ENCODE assay signal across 8 mouse cellular contexts in the genomic region with DNA sequence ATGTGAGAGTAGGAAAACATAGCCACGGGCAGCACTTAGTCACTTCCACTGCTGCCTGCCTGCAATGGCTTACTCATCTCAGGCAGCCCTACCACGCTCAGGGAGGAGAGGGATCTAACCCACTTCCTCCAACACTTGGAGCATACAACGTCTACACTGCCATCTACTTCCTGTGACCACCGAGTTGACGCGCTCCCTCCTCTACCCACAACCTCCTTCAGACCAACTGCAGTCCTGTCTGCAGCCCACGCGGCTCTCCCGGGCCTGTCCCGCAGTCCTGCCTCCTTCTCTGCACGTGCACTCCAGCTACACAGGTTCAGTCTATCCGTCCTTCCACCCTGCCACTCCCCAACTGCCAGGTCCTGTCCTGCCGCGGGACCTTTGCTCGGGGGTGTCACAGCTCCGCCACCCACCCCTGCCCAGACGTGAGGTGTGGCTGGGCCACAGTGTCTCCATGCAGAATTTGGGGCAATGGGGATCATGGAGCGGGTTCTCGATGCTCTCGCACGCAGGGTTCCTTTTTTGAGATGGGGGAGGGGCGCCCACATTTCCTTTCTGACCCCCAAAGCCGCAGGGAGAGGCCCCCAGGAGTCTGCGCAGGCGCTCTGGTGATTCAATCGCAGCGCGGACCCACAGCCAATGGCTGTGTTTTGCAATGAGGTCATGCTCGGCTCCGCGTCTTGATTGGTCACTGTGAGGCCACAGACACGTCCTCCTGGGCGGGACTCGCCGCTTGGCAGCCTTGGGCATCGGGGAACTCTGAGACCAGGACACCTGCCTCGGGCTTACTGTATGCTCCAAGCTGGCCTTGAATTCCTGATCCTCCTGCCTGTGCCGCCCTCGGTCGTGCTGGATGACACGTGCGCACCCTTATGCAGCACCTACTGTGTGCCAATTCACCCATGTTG. TPM values are rescaled to one million over a fixed set of nuclear protein-coding genes. Genes with fewer than 3 reads are reported as not detected.
DNase-seq lines count a peak whose midpoint lies in the region; ATAC-seq and TF ChIP-seq lines count a peak whose summit lies in the region.

No protein-coding gene starts in this region.

- peaks cover 40% of the 10 kb centered on the region for H3K27me3 ChIP-seq in embryonic facial prominence, embryonic 15.5 days
- peaks cover 36% of the 10 kb centered on the region for H3K27me3 ChIP-seq in limb, embryonic 14.5 days (ENCODE audit: control insufficient read depth, insufficient read depth, low read length)
- peaks cover 23% of the 10 kb centered on the region for H3K27me3 ChIP-seq in midbrain, postnatal 0 days (ENCODE audit: insufficient read depth, low read length)

- DNase-seq in 416B (ENCODE audit: low read depth), result peak; percentile 98
- peak; percentile 93 for DNase-seq in heart, adult 8-10 months (ENCODE audit: low spot score)
- peak; percentile 96 for DNase-seq in kidney, adult 9 months
- peak; percentile 99 for DNase-seq in limb, embryonic 14.5 days (ENCODE audit: low spot score)
- peak; percentile 99 for DNase-seq in midbrain, postnatal 0 days (ENCODE audit: low spot score)
- DNase-seq in spleen, postnatal 14 days (ENCODE audit: low spot score in 2 of 2), result peak; percentile 69 to 76

- whole genome bisulfite sequencing in bone marrow, adult 2 months, result 1% methylated on average over 42 of the region's 42 CpGs
- WGBS in embryonic facial prominence, embryonic 15.5 days, result under 1% methylated on average over 42 of the region's 42 CpGs
- under 1% methylated on average over 41 of the region's 42 CpGs for WGBS in limb, embryonic 14.5 days
- under 1% methylated on average over 42 of the region's 42 CpGs for WGBS in midbrain, postnatal 0 days

- no peaks in the 10 kb centered on the region for H3K36me3 ChIP-seq in embryonic facial prominence, embryonic 15.5 days
- no peaks in the 10 kb centered on the region for H3K36me3 ChIP-seq in limb, embryonic 14.5 days (ENCODE audit: control insufficient read depth, insufficient read depth, low read length)
- H3K36me3 ChIP-seq in midbrain, postnatal 0 days (ENCODE audit: insufficient read depth, low read length), result no peaks in the 10 kb centered on the region

- no peak for TF ChIP-seq CTCF in bone marrow, adult 2 months (IDR thresholded peaks at IDR 0.05; ENCODE audit: control insufficient read depth, insufficient read depth, low read length)
- TF ChIP-seq CTCF in midbrain, postnatal 0 days (IDR thresholded peaks at IDR 0.05), result no peak

- H3K4me3 ChIP-seq in bone marrow, adult 2 months (replicated peaks; ENCODE audit: control insufficient read depth, low read depth, low read length), result peak overlapping the region; percentile 62
- H3K4me3 ChIP-seq in embryonic facial prominence, embryonic 15.5 days (replicated peaks), result peak overlapping the region; percentile 59
- H3K4me3 ChIP-seq in limb, embryonic 14.5 days (replicated peaks; ENCODE audit: low read length), result peak overlapping the region; percentile 64
- H3K4me3 ChIP-seq in midbrain, postnatal 0 days (ENCODE audit: low read depth, low read length), result peak overlapping the region; percentile 51

- H3K9ac ChIP-seq in embryonic facial prominence, embryonic 15.5 days, result peak overlapping the region; percentile 56
- H3K9ac ChIP-seq in limb, embryonic 14.5 days (ENCODE audit: low read depth, low read length, severe bottlenecking), result peak overlapping the region; percentile 75
- H3K9ac ChIP-seq in midbrain, postnatal 0 days (replicated peaks; ENCODE audit: low read length, poor library complexity, severe bottlenecking), result peak overlapping the region; percentile 84

- H3K4me1 ChIP-seq in bone marrow, adult 2 months (ENCODE audit: control insufficient read depth, insufficient read depth, low read length), result no peaks in the 10 kb centered on the region; the same call in 1 of the 2 replicates
- peaks cover 42% of the 10 kb centered on the region for H3K4me1 ChIP-seq in embryonic facial prominence, embryonic 15.5 days
- H3K4me1 ChIP-seq in limb, embryonic 14.5 days (ENCODE audit: control insufficient read depth, insufficient read depth, low read length), result 0 out of 2 replicates have a peak, but pooled peaks cover 4% of the 10 kb centered on the region
- H3K4me1 ChIP-seq in midbrain, postnatal 0 days (ENCODE audit: insufficient read depth, low read length), result no peaks in the 10 kb centered on the region

- H3K27ac ChIP-seq in bone marrow, adult 2 months (ENCODE audit: control insufficient read depth, insufficient read depth, low read depth, low read length, poor library complexity), result peak overlapping the region; percentile 8
- peak overlapping the region; percentile 93 for H3K27ac ChIP-seq in embryonic facial prominence, embryonic 15.5 days (replicated peaks)
- H3K27ac ChIP-seq in limb, embryonic 14.5 days (replicated peaks; ENCODE audit: low read depth, low read length), result peak overlapping the region; percentile 92
- peak overlapping the region; percentile 99 for H3K27ac ChIP-seq in midbrain, postnatal 0 days (ENCODE audit: low read depth, low read length)

- peak overlapping the region; percentile 97 for H3K4me2 ChIP-seq in embryonic facial prominence, embryonic 15.5 days (replicated peaks)
- peak overlapping the region; percentile 100 for H3K4me2 ChIP-seq in limb, embryonic 14.5 days (replicated peaks; ENCODE audit: low read depth, low read length, severe bottlenecking)
- peak overlapping the region; percentile 98 for H3K4me2 ChIP-seq in midbrain, postnatal 0 days (ENCODE audit: low read depth, low read length, poor library complexity, severe bottlenecking)

- H3K9me3 ChIP-seq in embryonic facial prominence, embryonic 15.5 days (replicated peaks), result no peaks in the 10 kb centered on the region
- peaks cover 4% of the 10 kb centered on the region; the same call in 1 of the 2 replicates for H3K9me3 ChIP-seq in limb, embryonic 14.5 days (ENCODE audit: control insufficient read depth, low read length)
- no peaks in the 10 kb centered on the region for H3K9me3 ChIP-seq in midbrain, postnatal 0 days (ENCODE audit: low read length)

- TF ChIP-seq POLR2A in bone marrow, adult 2 months (IDR thresholded peaks at IDR 0.05; ENCODE audit: borderline replicate concordance, control insufficient read depth, low read depth, low read length), result 0 out of 2 replicates have a peak, but pooled peaks have one; percentile 26
- TF ChIP-seq POLR2A in limb, embryonic 14.5 days (IDR thresholded peaks at IDR 0.05; ENCODE audit: borderline replicate concordance, extremely low read depth, insufficient read depth, insufficient read length), result peak; percentile 57; the same call in 1 of the 2 replicates

- ATAC-seq in embryonic facial prominence, embryonic 15.5 days (ENCODE audit: insufficient number of reproducible peaks, low FRiP score, low TSS enrichment, low read depth), result peak; percentile 95
- ATAC-seq in limb, embryonic 14.5 days (ENCODE audit: low FRiP score, low read depth), result peak; percentile 98
- ATAC-seq in midbrain, postnatal 0 days (ENCODE audit: low FRiP score), result peak; percentile 95

RNA-seq across cellular contexts. Expression of a gene that starts 4.8 kb away (rescaled TPM):
- not detected in 2 replicates for polyA plus RNA-seq in bone marrow, adult 2 months (2011; ENCODE audit: insufficient read depth, insufficient read length, low replicate concordance, missing spikeins)
- not detected in 2 replicates for polyA plus RNA-seq in embryonic facial prominence, embryonic 15.5 days (2015; fragmentation: Nextera tagmentation; extraction: Ambion mirVana)
- total RNA-seq in heart, adult 8-10 months (2022), result not detected
- polyA plus RNA-seq in limb, embryonic 14.5 days (2012; rRNA removed), result not detected in 2 replicates
- polyA plus RNA-seq in limb, embryonic 14.5 days (2014; fragmentation: Nextera tagmentation; extraction: Ambion mirVana), result 0.17 TPM in 1 of 2 replicates, not detected in the other
- total RNA-seq in midbrain, postnatal 0 days (2014; rRNA removed), result not detected in 2 replicates
- polyA plus RNA-seq in midbrain, postnatal 0 days (2015; fragmentation: Nextera tagmentation; extraction: Ambion mirVana), result not detected in 2 replicates

RNA-seq across cellular contexts. Expression of a gene that starts 31.1 kb away (rescaled TPM):
- polyA plus RNA-seq in bone marrow, adult 2 months (2011; ENCODE audit: insufficient read depth, insufficient read length, low replicate concordance, missing spikeins), result 23.2 and 54.0 TPM in 2 replicates
- 116 and 118 TPM in 2 replicates for polyA plus RNA-seq in embryonic facial prominence, embryonic 15.5 days (2015; fragmentation: Nextera tagmentation; extraction: Ambion mirVana)
- 10 to 100 TPM; 54.3 to 66.4 (median 60.0) TPM for total RNA-seq in heart, adult 8-10 months (2022)
- 483 and 667 TPM in 2 replicates for polyA plus RNA-seq in limb, embryonic 14.5 days (2012; rRNA removed)
- 116 and 131 TPM in 2 replicates for polyA plus RNA-seq in limb, embryonic 14.5 days (2014; fragmentation: Nextera tagmentation; extraction: Ambion mirVana)
- 716 and 795 TPM in 2 replicates for total RNA-seq in midbrain, postnatal 0 days (2014; rRNA removed)
- polyA plus RNA-seq in midbrain, postnatal 0 days (2015; fragmentation: Nextera tagmentation; extraction: Ambion mirVana), result 208 and 225 TPM in 2 replicates

RNA-seq across cellular contexts. Expression of a gene that starts 46.8 kb away (rescaled TPM):
- polyA plus RNA-seq in bone marrow, adult 2 months (2011; ENCODE audit: insufficient read depth, insufficient read length, low replicate concordance, missing spikeins), result 2.6 and 4.0 TPM in 2 replicates
- polyA plus RNA-seq in embryonic facial prominence, embryonic 15.5 days (2015; fragmentation: Nextera tagmentation; extraction: Ambion mirVana), result 13.1 and 16.5 TPM in 2 replicates
- total RNA-seq in heart, adult 8-10 months (2022), result under 1 TPM in 3 of 4 experiments, not detected in 1; 0.20 to 0.28 (median 0.22) TPM
- 7.7 and 8.7 TPM in 2 replicates for polyA plus RNA-seq in limb, embryonic 14.5 days (2012; rRNA removed)
- polyA plus RNA-seq in limb, embryonic 14.5 days (2014; fragmentation: Nextera tagmentation; extraction: Ambion mirVana), result 5.7 and 9.1 TPM in 2 replicates
- total RNA-seq in midbrain, postnatal 0 days (2014; rRNA removed), result 0.22 TPM in 1 of 2 replicates, not detected in the other
- polyA plus RNA-seq in midbrain, postnatal 0 days (2015; fragmentation: Nextera tagmentation; extraction: Ambion mirVana), result 0.26 and 0.56 TPM in 2 replicates

Comparison
In these comparisons a context has a peak if more than half of its experiments do, and no peak if none do; other contexts are left out.
1. Peak in every context shown above with its lines: DNase-seq, ATAC-seq, H3K4me3 ChIP-seq and H3K27ac ChIP-seq.
2. H3K27ac ChIP-seq: peak in every context shown above with its lines; median percentile 99 in midbrain, postnatal 0 days; 93 in embryonic facial prominence, embryonic 15.5 days; 92 in limb, embryonic 14.5 days; 8 in bone marrow, adult 2 months.